Mouse (Mus musculus) liver, adult 2 months (tissue): ENCODE data around the gene Dido1.

Source experiments
- CTCF ChIP-seq: fragments of 200-500 bp; IDR thresholded peaks from 2 replicates; pipeline ENCODE4 v1.5.1; 2011; ENCODE audit warnings: low read depth, low read length, control low read depth
- POLR2A ChIP-seq: fragments of 200-500 bp; IDR thresholded peaks from 2 replicates; pipeline ENCODE4 v1.6.1; 2011; ENCODE audit warnings: low read length, control low read depth; ENCODE audit not compliant: insufficient read depth; ENCODE audit errors: extremely low read depth

GRCm38 (mm10) chr2:180702701-180703149 is 7.1 kb downstream of the Dido1 start:
- TF ChIP-seq CTCF, result peak; percentile 41; the same call in 1 of the 2 replicates
- TF ChIP-seq POLR2A, result no peak
